Mouse (Mus musculus) liver, embryonic 18 days (tissue): ENCODE measurements around the gene AI987944. TPM values are rescaled to one million over a fixed set of nuclear protein-coding genes. Genes with fewer than 3 reads are reported as not detected.

ENCODE experiments used
- polyA plus RNA-seq: library from polyadenylated mRNA; depleted of rRNA; stranded (reverse); fragments of >200 nt; gene quantifications from 2 replicates; pipeline ENCODE4 v1.2.3, GENCODE M21; 2012; rRNA removed

Gene AI987944
- 5.0 and 5.1 TPM in 2 replicates for polyA plus RNA-seq

GRCm38 (mm10) chr7:41393048-41393971, at the start of gene AI987944:
TSS of gene AI987944 (minus strand) at chr7:41393379.

Other genes starting within 250 kb of the AI987944 start
- not detected in 2 replicates for gene Gm5592, start 239.5 kb downstream of the AI987944 start, polyA plus RNA-seq
- 0.02 TPM in 2 replicates for gene Vmn2r57, start 55.3 kb upstream of the AI987944 start, polyA plus RNA-seq
- gene Gm20449, start 106.0 kb upstream of the AI987944 start, polyA plus RNA-seq = 0.01 and 0.02 TPM in 2 replicates
- gene AW146154, start 106.5 kb upstream of the AI987944 start, polyA plus RNA-seq = 3.0 and 3.3 TPM in 2 replicates
- 0.02 TPM in 1 of 2 replicates, not detected in the other for gene Gm6871, start 180.3 kb upstream of the AI987944 start, polyA plus RNA-seq
- 3.2 and 4.1 TPM in 2 replicates for gene 2610021A01Rik, start 205.9 kb upstream of the AI987944 start, polyA plus RNA-seq
- 1.6 and 1.9 TPM in 2 replicates for gene Zfp788, start 239.8 kb upstream of the AI987944 start, polyA plus RNA-seq